In the genomic region with DNA sequence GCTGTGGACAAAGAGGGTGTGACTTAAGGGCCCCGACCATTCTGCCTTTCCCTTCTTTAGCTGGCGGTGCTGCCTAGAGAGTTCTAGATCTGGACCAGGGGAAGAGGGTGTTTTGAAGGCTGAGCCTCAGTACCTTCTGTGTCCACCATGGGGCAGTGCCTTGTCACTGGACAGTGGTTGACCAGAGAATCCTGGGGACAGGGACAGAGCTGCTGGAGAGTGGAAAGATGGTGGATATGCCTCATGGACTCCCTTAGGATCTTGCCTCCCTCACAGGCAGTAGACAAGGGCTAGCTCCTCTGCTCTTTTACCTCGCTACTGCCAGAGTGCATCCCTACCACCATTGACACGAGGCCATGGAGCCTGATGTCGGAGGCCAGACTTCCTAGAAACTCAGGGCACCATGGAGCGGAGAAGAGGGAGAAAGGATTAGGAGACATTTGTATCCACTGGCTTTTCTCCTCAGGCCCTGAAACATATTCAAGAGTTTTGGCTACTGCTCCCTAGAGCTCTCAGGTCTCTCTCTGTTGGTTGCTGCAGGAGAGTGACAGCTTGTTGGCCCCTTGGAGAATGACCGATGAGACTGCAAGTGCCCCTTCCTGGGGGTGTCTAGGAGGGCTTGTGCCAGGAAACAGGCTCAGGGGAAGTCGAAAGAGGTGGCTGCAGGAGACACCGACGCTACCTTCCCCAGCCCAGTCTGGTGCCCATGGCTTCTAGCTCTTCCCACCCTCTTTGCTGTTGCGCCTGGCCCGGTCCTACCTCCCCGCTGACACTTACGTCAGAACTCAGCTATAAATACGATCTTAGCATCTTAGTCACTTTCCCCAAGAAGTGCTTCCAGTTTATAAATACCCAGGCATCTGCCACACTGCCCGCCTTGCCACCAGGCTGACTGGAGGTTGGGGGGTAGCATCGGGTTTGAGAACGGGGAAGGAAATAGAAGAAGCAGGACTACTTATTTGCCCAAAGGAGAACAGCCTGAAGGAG, we compare ENCODE assay signal across 9 mouse cellular contexts. TPM values are rescaled to one million over a fixed set of nuclear protein-coding genes. Genes with fewer than 3 reads are reported as not detected.
DNase-seq lines count a peak whose midpoint lies in the region; ATAC-seq and TF ChIP-seq lines count a peak whose summit lies in the region.
"Had no signal": no experiment of that assay in that cellular context is flagged by ENCODE, and none has a peak within 500 bp of the region (broad histone marks: within the 10 kb centered on the region; RNA-seq: fewer than 3 reads in every experiment).

A gene (minus strand): TSS at position 503 of the 987 bp plus-strand sequence.

- peak; percentile 70 for TF ChIP-seq CTCF in kidney, postnatal 0 days (IDR thresholded peaks at IDR 0.05; ENCODE audit: low read depth)

- H3K4me2 ChIP-seq in kidney, postnatal 0 days (ENCODE audit: low read length): no peak within 1 kb of the TSS
- no peak within 1 kb of the TSS for H3K4me2 ChIP-seq in forebrain, embryonic 16.5 days (ENCODE audit: low read length)
- H3K4me2 ChIP-seq in midbrain, embryonic 15.5 days: no peak within 1 kb of the TSS
- H3K4me2 ChIP-seq: neural tube, embryonic 13.5 days had no signal

- no peaks in the 10 kb centered on the region for H3K4me1 ChIP-seq in kidney, postnatal 0 days (replicated peaks; ENCODE audit: insufficient read depth, low read length)
- no peaks in the 10 kb centered on the region for H3K4me1 ChIP-seq in forebrain, embryonic 16.5 days (replicated peaks; ENCODE audit: control insufficient read depth, insufficient read depth, low read length)
- H3K4me1 ChIP-seq in midbrain, embryonic 15.5 days: peaks cover 5% of the 10 kb centered on the region; the same call in 1 of the 2 replicates

- DNase-seq in kidney, postnatal 0 days (ENCODE audit: low spot score): peak; percentile 55
- no peak for DNase-seq in kidney, adult 9 months
- DNase-seq in adipocyte (ENCODE audit: low spot score): peak; percentile 45
- peak; percentile 87 to 90 for DNase-seq in frontal cortex, adult 2 months (ENCODE audit: extremely low spot score in 1 of 2, low spot score in 1 of 2)
- DNase-seq in left cerebral cortex, postnatal 25 days (ENCODE audit: low spot score in 2 of 2): peak; percentile 71 to 97
- no peak for DNase-seq in thymus, postnatal 4 days

- H3K9ac ChIP-seq in kidney, postnatal 0 days (ENCODE audit: low read depth, low read length): no peak within 1 kb of the TSS
- H3K9ac ChIP-seq in forebrain, embryonic 16.5 days (replicated peaks; ENCODE audit: low read depth, low read length): no peak within 1 kb of the TSS
- H3K9ac ChIP-seq in midbrain, embryonic 15.5 days: no peak within 1 kb of the TSS
- H3K9ac ChIP-seq: neural tube, embryonic 13.5 days had no signal

- no peak for ATAC-seq in kidney, postnatal 0 days (replicated peaks; ENCODE audit: low FRiP score, low read depth)
- no peak for ATAC-seq in forebrain, embryonic 16.5 days
- no peak for ATAC-seq in midbrain, embryonic 15.5 days (replicated peaks)

- no peak within 1 kb of the TSS for H3K27ac ChIP-seq in kidney, postnatal 0 days
- no peak within 1 kb of the TSS for H3K27ac ChIP-seq in forebrain, embryonic 16.5 days (ENCODE audit: low read length)
- no peak within 1 kb of the TSS for H3K27ac ChIP-seq in midbrain, embryonic 15.5 days
- H3K27ac ChIP-seq: neural tube, embryonic 13.5 days had no signal

- H3K4me3 ChIP-seq in kidney, postnatal 0 days (replicated peaks; ENCODE audit: low read depth, low read length): no peak within 1 kb of the TSS
- H3K4me3 ChIP-seq in forebrain, embryonic 16.5 days (replicated peaks; ENCODE audit: low read length): no peak within 1 kb of the TSS
- no peak within 1 kb of the TSS for H3K4me3 ChIP-seq in midbrain, embryonic 15.5 days
- H3K4me3 ChIP-seq: neural tube, embryonic 13.5 days had no signal

- intact Hi-C loops in left cerebral cortex, postnatal 25 days (cut with DNase I): loop anchor here (1.0 to 5.0 kb wide), 3 partner anchors 27 to 128 kb away; a partner anchor contains a TSS

- H3K36me3 ChIP-seq in kidney, postnatal 0 days (ENCODE audit: insufficient read depth, low read length): no peaks in the 10 kb centered on the region
- H3K36me3 ChIP-seq in forebrain, embryonic 16.5 days (ENCODE audit: control insufficient read depth, insufficient read depth): no peaks in the 10 kb centered on the region
- no peaks in the 10 kb centered on the region for H3K36me3 ChIP-seq in midbrain, embryonic 15.5 days (replicated peaks)
- H3K36me3 ChIP-seq: neural tube, embryonic 13.5 days had no signal

- H3K9me3 ChIP-seq in kidney, postnatal 0 days (replicated peaks; ENCODE audit: low read length): no peaks in the 10 kb centered on the region
- H3K9me3 ChIP-seq in forebrain, embryonic 16.5 days (ENCODE audit: control insufficient read depth, low read length): no peaks in the 10 kb centered on the region
- no peaks in the 10 kb centered on the region for H3K9me3 ChIP-seq in midbrain, embryonic 15.5 days
- H3K9me3 ChIP-seq: neural tube, embryonic 13.5 days had no signal

- 80% methylated on average over 18 of the region's 18 CpGs for WGBS in kidney, postnatal 0 days
- WGBS in forebrain, embryonic 16.5 days: 86% methylated on average over 18 of the region's 18 CpGs
- WGBS in midbrain, embryonic 15.5 days: 89% methylated on average over 18 of the region's 18 CpGs

- no peaks in the 10 kb centered on the region for H3K27me3 ChIP-seq in kidney, postnatal 0 days (ENCODE audit: insufficient read depth, low read length)
- no peaks in the 10 kb centered on the region; the same call in 1 of the 2 replicates for H3K27me3 ChIP-seq in forebrain, embryonic 16.5 days (replicated peaks; ENCODE audit: control insufficient read depth, insufficient read depth, low read length)
- H3K27me3 ChIP-seq in midbrain, embryonic 15.5 days (replicated peaks): no peaks in the 10 kb centered on the region

RNA-seq across cellular contexts. Expression of the gene that starts here (rescaled TPM):
- polyA plus RNA-seq in kidney, postnatal 0 days (2015; fragmentation: Nextera tagmentation; extraction: Ambion mirVana): not detected in 2 replicates
- 0.10 and 0.13 TPM in 2 replicates for polyA plus RNA-seq in frontal cortex, adult 2 months (2012; rRNA removed)
- total RNA-seq in left cerebral cortex, postnatal 25 days (2021): under 1 TPM; 0.11 to 0.18 TPM
- not detected in 2 replicates for polyA plus RNA-seq in forebrain, embryonic 16.5 days (2015; fragmentation: Nextera tagmentation; extraction: Ambion mirVana)
- polyA plus RNA-seq in midbrain, embryonic 15.5 days (2015; fragmentation: Nextera tagmentation; extraction: Ambion mirVana): 0.04 and 0.06 TPM in 2 replicates
- polyA plus RNA-seq: neural tube, embryonic 13.5 days had no signal

Comparison
In these comparisons a context has a peak if more than half of its experiments do, and no peak if none do; other contexts are left out.
1. Peak in DNase-seq in kidney, postnatal 0 days; RNA of the gene not detected or under 1 TPM.
2. Peak in DNase-seq in frontal cortex, adult 2 months; RNA of the gene not detected or under 1 TPM.
3. Peak in DNase-seq in left cerebral cortex, postnatal 25 days; RNA of the gene not detected or under 1 TPM.